Mouse (Mus musculus): ENCODE data around the gene Amigo3. TPM values are rescaled to one million over a fixed set of nuclear protein-coding genes. Genes with fewer than 3 reads are reported as not detected.
A peak's percentile ranks its signal among the peaks of the same experiment; 100 is the strongest.
"Not testable (repeated sequence)": the region's sequence is repeated elsewhere in the genome, so short reads cannot be mapped to it uniquely, and the experiment has no call there.

Amigo3 gene
- 10.7 and 12.7 TPM in 2 replicates for polyA plus RNA-seq (2012; rRNA removed)

DNA sequence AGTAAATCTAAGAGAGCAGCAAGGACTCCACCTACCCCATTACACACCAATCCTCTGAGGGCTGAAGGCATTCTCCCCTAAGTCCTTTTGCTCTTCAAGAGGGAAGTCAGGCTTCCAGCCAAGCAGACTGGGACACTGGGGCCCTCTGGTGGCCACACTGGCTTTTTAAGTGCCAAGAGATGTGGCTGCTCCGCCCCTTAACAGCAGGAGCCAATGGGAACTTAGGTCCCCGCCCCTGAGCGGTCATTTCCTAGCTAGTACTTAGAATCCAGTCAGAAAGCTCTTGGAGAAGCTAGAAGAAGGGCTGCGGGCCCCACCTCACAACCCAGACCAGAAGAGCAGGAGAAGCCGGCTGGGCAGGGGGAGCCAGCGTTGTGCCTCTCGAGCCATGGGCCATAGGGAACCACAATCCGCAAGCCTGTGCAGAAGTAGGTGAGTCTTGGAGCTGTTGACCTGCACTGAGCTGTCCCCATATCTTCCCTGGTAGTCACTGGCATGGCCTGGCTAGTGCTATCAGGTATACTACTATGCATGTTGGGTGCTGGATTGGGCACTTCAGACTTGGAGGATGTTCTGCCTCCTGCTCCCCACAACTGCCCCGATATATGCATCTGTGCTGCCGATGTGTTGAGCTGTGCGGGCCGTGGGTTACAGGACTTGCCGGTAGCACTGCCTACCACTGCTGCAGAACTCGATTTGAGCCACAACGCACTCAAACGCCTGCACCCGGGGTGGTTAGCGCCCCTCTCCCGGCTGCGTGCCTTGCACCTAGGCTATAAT is at the start of gene Amigo3:
Gene Amigo3 (plus strand): TSS at position 275 of the 780 bp plus-strand sequence.
- DNase-seq (ENCODE audit: low read depth, low spot score), result peak; percentile 91
- WGBS, result 48% methylated on average over 20 of the region's 20 CpGs

DNA sequence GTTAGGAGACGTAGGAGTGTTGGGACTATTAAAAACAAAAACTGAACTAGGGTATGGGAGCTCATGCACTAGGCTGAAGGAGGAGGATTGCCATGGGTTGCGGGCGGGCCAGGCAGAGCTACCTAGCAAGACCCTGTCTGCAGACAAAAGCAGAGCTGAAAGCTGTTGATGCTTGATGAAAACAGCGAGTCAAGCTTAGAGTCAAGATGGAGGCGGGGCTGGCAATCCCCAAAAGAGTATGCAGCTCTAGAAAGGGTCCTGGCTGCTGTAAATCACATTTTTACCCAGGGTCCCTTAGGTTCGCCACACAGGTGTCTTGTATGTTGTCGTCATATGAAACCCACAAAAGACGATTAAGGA is 49.4 kb upstream of the Amigo3 start:
- 12% methylated on average over 8 of the region's 8 CpGs for whole genome bisulfite sequencing
- DNase-seq (ENCODE audit: low read depth, low spot score), result no peak

DNA sequence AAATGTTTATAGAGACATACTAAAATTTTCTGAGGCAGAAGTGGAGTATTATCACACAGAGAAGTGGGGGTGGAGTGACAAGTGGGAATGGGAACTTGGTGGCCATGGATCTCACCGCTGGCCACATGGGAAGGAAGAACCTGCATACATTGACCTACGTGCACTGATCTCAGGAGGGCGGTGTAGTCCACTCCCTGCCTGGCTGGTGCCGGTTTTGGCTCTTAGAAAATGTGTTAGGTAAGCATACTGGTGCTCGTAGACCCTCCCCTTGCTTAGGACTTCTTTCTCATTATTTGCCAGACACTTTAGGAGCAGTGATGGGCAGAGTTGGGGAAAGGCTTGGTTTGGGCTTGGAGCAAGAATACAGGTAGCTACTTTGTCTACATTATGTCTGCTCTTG is 44.9 kb upstream of the Amigo3 start:
- 43% methylated on average over 5 of the region's 5 CpGs for WGBS
- no peak for DNase-seq (ENCODE audit: low read depth, low spot score)

DNA sequence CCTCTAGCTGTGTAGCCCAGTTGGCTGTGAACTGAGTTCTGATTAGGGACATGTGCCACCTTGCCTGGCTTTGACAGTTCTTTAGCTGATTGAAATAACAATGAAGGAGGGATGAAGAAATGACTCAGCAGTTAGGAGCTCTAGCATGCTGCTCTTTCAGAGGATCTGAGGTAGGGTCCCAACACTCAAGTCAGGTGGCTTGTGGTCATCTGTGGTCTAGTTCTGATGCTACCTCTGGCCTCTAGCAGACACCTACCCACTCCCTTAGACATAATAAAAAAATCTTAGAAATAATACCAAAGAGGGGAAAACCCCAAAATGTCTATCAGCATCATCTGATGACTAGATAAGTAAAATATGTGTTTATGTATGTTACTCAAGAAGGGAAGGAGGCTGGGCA is 42.6 kb upstream of the Amigo3 start:
- DNase-seq (ENCODE audit: low read depth, low spot score), result no peak

DNA sequence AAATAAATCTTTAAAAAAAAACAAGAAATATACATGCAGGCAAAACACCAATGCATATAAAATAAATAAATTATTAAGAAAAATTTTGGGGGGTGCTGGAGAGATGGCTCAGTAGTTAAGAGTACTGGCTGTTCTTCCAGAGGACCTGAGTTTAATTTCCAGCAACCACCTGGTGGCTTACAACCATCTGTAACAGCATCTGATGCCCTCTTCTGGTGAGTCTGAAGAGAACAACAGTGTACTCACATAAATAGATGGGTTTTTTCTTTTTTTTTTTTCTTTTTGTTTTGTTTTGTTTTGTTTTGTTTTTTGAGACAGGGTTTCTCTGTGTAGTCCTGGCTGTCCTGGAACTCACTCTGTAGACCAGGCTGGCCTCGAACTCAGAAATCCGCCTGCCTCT is 39.4 kb upstream of the Amigo3 start:
- not testable (repeated sequence) for DNase-seq (ENCODE audit: low read depth, low spot score)
- 96% methylated on average over 2 of the region's 2 CpGs for WGBS

DNA sequence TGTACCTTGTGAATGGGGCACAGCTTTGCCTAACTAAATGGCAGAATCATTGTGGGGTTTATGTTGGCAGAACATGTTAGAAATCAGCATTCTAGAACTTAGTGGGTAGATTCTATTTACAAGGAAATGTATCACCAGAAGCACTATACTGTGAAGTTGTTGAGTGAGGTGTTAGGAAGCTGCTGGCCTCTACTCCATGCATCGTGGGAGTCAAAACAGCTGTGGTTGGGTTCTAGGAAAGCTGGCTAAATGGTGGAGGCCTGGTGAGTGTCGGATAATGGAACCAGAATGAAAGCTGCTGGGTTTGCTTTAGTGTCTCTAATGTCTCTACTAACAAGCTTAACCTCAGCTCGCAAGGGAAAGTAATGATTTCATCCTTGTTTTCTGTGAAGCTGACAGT is 35.8 kb upstream of the Amigo3 start:
- DNase-seq (ENCODE audit: low read depth, low spot score), result no peak
- WGBS, result 83% methylated on average over 3 of the region's 3 CpGs

DNA sequence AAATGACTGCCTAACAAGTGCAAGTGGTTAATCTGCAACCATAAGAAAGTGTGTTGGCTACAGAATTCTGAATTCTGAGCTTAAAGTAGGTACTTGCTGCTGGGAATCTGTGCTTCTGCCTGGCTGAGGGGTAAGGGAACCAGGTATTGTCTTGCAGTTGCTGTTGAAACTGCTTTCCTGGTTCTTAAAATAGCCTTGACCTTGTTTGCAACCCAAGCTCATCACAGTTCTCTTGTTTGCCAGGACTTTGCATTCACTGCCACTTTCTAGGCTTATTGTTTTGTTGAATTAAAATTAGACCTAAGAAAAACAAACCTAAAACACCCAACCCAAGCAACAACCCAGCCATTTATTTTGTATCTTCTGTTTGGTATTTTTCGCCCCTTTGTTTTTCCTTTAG is 32.2 kb upstream of the Amigo3 start:
- DNase-seq (ENCODE audit: low read depth, low spot score), result no peak

DNA sequence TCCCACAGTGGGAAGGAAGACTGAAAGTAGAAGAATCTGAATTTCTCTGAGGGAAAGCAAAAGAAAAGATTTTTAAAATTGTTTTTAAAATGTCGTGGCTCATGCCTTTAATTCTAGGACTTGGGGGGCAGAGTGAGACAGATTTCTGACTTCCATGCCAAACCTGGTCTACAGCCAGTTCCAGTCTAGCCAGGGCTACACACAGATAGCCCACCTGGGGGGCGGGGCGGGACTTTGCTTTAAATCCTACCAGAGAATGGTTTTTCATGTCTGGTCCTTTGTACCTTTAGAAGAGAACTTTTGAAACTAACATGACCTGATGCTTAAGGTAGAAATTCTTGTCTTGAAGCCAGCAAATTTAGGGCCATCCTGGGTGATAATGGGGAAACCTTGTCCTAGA is 29.7 kb upstream of the Amigo3 start:
- 87% methylated on average over 3 of the region's 3 CpGs for WGBS
- DNase-seq (ENCODE audit: low read depth, low spot score), result no peak

More for the DNA sequence above, 32.2 kb upstream of the Amigo3 start:
- 94% methylated on average over 1 of the region's 1 CpGs for WGBS

DNA sequence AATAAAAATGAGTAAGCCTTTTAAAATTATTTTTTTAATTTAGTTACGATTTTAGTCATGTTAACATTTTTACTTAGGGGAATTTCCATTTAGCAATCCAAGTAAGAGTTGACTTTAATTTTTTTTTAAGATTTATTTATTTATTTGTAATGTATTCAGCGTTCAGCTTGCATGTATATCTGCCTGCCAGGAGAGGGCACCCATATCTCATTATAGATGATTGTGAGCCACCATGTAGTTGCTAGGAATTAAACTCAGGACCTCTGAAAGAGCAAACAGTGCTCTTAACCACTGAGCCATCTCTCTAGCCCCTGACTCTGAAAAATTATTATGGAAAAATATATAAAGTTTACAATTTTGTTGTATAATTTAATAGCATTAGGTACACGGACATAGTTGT is 26.4 kb upstream of the Amigo3 start:
- WGBS, result 79% methylated on average over 3 of the region's 3 CpGs

DNA sequence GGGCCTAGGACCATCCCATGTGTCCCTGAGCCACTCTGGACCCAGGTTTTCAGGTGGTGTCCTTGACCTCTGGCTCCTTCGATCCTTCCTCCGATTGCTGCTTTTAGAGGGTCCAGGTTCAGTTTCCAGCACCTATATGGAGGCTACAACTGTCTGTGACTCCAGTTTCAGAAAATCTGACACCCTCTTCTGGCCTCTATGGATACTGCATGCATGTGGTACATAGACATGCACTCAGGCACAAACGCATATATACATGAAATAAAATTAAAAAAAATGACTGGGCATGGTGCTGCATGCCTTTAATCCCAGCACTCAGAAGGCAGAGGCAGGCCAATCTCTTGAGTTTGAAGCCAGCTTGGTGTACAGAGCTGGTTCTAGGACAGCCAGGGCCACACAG is 25.1 kb upstream of the Amigo3 start:
- no peak for DNase-seq (ENCODE audit: low read depth, low spot score)
- over 99% methylated on average over 3 of the region's 3 CpGs for WGBS

More for the DNA sequence above, 26.4 kb upstream of the Amigo3 start:
- no peak for DNase-seq (ENCODE audit: low read depth, low spot score)

DNA sequence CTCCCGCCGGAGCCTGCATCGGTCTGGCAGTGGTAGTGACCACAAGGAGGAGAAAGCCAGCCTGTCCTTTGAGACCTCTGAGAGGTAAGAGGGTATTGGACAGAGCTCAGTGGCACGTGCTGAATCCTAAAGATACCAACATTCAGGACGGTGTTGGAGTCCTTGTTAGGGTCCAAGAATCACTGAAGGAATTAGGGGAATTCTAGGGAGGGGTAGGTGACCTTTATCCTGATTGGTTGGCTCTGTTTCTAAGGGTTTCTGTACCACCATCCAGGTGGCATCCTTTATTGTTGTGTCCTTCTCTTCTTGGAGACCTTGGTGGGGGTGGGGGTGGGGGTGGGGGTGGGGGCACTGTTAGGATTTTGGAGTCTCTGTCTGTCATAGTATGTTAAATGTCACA is 20.8 kb upstream of the Amigo3 start:
- DNase-seq (ENCODE audit: low read depth, low spot score), result no peak
- 94% methylated on average over 5 of the region's 5 CpGs for WGBS

DNA sequence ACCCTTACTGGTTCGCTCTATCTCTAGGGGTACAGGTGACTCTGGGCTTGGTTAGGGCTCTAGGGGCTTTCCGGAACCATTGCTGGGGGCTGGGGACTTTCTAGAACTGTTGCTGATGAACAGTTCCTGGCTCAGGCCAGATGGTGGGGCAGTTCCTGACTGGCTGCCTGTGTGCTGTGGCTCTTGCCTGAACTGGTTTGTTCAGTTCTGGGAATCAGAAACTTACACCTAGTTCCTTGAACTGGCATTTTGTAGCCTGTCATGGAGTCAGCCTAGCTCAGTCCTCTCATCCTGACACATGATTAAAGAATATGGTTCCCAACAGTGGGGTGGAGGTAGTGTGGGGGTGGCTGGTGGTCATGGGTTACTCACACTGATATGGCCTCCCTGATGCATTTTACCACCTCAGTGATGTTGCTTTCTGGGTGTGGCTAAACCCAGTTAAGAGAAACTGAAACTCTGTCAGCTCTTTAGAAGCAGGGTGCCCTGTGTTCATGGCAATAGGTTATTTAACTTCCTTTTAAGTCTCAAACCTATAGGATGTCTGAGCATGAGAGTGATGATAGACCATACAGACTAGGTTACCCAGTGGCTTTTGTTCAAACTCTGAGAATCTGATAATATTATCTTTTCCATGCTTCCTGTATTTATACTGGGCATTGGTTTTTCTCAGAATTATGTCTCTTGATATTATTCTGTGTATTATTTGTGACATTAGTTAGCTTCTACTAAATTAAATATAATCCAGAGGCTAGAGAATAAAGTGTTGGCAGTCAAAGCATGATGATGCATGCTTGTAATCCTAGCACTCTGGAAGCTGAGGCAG is 17.4 kb upstream of the Amigo3 start:
- 48% methylated on average over 2 of the region's 2 CpGs for WGBS
- peak; percentile 33 for DNase-seq (ENCODE audit: low read depth, low spot score)

DNA sequence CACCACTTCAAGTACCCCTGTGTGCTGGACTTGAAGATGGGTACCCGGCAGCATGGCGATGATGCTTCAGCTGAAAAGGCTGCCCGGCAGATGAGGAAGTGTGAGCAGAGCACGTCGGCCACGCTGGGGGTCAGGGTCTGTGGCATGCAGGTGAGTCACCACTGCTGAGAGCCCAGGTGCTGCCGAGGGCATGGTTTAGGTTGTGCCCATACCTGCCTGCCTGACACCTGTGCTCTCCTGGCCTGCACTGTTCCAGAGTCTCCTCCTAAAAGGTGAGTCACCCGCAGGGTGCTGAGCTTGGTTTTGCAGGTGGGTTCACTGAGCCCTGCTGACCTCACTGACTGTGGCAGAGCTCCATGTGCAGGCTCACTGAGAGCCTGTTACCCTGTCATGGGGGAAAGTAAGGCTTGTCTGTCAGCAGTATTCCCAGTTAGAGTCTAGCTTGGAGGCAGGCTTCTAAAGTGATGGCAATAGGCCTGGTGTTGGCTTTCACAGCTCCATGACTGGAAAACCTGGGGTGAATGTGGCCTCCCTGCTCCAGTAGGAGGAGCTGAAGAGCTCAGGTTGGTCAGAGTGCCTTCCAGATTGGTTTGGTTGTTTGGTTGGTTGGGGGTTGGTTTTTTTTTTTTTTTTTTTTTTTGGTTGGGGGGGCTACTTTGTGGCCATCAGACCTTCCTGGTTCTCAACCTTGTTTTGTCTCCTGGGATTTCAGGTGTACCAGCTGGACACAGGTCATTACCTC is 8.0 kb upstream of the Amigo3 start:
- DNase-seq (ENCODE audit: low read depth, low spot score), result no peak
- WGBS, result 95% methylated on average over 8 of the region's 8 CpGs

DNA sequence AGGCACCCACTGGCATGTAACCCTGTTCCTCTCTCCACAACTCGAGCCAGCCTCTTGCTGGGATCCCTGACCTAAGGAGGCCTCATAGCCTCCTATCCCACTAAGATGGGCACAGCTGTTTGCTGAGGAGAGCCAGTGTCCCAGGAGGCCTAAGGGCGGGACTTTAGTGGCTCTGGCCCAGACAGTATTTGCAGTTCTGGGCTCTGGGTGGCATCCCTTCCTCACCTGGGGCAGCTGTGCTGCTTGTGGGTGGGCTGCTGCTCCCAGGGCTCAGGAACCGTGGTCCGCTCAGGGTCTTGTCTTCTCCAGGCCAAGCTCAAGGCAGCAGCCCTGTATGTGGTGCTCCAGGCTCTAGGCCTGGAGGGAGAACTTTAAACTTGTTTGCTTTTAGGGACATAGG is 6.4 kb upstream of the Amigo3 start:
- no peak for DNase-seq (ENCODE audit: low read depth, low spot score)
- WGBS, result 95% methylated on average over 4 of the region's 4 CpGs

DNA sequence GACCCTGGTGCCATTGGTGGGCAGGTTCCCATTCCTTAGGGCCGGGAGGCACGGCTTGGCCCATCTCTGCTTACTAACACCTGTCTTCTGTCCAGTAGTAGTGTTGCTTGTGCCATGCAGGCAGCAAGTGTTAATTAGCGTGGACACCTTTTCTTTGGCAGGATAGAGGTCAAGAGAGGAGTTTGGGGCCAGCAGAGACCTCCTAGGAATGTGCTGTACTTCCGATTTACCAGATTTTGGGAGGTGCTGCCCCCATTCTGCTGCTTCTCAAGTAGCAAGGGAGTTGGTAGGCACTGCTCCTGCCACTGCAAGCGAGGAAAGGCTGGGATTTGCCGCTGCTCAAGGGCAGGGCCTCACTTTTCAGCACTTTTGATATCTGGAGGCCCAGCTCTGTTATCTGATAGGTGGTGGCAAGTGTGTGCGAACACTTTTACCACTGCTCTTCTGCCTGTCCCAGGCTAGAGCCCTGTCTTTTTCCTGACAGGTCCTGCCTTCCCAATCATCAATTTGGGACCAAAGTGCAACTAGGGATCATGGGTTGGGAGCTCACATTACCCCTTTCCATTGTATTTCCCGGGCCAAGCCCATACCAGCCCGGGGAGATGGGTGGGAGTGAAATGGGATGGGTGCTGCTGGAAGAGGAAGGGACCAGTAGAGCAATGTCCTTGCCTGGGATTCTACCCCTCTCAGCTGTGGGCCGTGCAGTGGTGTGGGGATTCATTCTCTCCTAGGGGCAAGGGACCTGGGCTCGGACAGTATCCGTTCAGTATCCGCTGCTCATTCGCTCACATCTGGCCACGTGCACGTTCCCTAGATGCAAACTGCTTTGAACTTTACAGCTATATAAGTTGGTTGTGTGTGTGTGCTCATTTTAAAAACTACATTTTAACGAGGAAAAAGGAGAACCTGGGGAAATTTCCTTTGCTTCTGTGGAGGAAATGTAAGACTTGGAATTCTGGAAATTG is 5.1 kb upstream of the Amigo3 start:
- WGBS, result 34% methylated on average over 17 of the region's 17 CpGs
- no peak for DNase-seq (ENCODE audit: low read depth, low spot score)

DNA sequence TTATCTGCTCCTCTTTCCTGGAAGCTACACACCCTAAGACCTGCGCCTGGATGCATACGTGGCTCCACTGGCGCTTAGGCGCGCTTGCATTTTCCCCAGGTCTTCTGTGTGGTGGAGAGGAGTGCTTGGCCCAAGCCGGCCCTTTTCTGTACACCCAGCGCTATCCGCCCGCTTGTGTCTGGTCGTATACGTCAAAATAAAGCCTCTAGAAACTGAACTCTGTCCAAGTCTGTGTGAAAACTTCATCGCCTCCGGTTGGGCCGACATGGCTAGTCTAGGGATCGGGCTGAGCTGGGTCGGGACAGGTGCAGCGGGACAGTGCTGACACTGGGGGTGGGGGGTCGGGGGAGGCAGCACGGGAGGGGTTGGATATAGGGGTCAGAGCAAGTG is 4.4 kb upstream of the Amigo3 start:
- DNase-seq (ENCODE audit: low read depth, low spot score), result no peak
- WGBS, result under 1% methylated on average over 19 of the region's 19 CpGs

DNA sequence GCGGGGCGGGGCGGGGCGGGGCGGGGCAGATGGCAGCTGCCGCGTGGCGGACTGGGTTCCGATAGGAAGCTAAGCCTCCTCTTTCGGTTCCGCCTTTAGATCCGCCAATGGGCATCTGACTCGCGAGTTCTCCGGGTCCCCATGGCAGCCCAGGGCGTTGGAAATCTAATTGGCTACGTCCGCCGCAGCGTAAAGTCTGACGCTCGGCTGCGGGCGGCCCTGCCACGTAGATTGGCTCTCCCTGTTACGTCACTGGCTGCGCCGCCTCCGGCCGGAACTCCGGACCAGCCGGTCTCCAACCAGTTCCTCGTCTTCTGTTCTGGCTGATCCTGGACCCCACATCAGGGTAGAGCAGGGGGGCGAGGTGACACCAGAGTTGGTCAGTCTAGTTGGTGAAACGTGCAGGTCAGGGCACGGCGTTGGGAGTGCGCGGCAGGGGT is 3.9 kb upstream of the Amigo3 start, which contains the start of gene Gmppb:
Gene Gmppb (plus strand): TSS at position 227 of the 440 bp plus-strand sequence.
- DNase-seq (ENCODE audit: low read depth, low spot score), result peak; percentile 93
- whole genome bisulfite sequencing, result under 1% methylated on average over 35 of the region's 39 CpGs

DNA sequence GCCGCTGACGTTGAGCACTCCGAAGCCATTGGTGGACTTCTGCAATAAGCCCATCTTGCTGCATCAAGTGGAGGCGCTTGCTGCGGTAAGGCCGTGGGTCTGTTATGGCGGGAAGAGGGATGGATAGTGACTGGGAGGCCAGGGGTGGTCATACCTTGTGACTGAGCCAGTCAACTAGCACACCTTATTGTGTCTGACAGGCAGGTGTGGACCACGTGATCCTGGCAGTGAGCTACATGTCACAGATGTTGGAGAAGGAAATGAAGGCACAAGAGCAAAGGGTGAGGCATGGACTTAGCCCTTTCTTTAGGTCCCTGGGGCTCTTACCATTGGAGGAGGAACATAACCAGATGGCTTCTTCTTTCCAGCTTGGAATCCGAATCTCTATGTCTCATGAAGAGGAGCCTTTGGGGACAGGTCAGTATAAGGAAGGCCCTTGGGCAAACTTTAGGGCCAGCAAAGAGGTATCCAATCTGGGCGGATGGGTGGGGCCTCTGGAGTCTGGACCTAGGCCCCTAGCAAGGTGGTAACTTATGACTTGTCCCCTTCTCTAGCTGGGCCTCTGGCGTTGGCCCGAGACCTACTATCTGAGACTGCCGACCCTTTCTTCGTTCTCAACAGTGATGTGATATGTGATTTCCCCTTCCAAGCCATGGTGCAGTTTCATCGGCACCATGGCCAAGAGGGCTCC is 3.3 kb upstream of the Amigo3 start:
- peak; percentile 73 for DNase-seq (ENCODE audit: low read depth, low spot score)
- 27% methylated on average over 15 of the region's 15 CpGs for WGBS
